8 mouse cellular contexts compared by ENCODE assay signal in the genomic region with DNA sequence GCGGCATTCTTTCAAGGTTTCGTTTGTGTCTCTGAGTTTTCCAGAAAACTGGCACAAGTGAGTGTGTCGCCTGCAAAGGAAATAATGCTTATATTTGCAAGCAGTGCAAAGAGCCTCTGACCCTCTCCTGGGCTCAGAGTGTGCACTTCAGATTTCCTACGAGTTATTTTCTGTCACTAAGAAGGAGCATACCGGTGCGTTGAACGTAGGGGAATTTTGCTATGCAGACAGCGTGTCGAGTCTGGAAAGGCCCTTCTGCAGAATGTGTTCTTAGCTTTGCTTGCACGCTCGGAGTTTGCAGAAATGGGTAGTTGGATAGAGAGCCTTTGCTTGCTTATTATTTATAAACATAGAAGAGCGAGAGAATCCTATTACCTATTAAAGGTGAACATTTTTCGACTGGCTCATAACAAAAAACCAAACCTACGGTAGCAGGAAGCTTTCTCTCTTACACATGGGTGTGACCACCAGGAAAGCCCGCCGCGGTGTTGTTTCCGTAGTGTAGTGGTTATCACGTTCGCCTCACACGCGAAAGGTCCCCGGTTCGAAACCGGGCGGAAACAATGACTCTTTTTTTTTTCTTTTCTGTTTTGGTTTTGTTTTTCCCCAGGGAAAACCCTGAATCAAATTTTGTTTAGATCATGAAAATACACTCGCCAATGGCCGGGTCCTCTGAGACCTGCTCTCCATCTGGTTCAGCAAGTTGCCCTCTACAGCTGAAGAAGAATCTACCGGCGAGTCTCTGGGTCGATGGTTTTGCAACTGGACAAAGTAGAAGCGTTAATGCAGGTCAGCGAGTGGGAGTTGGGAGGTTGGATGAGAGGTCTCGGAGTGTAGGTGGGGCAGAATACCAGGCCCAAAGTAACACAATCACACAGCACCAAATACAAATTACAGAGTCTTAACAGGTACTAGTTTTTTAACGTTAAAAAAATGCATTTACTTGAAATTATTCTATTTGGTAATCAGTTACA. TPM values are rescaled to one million over a fixed set of nuclear protein-coding genes. Genes with fewer than 3 reads are reported as not detected.
A peak's percentile ranks its signal among the peaks of the same experiment; 100 is the strongest.
DNase-seq lines count a peak whose midpoint lies in the region; ATAC-seq and TF ChIP-seq lines count a peak whose summit lies in the region.

No protein-coding gene starts in this region.

- no peak for TF ChIP-seq POLR2A in cortical plate, adult 2 months (IDR thresholded peaks at IDR 0.05; ENCODE audit: extremely low read depth, insufficient read depth, low read length)

- no peak for TF ChIP-seq CTCF in cortical plate, adult 2 months (IDR thresholded peaks at IDR 0.05; ENCODE audit: extremely low read depth, insufficient read depth, low read length)
- TF ChIP-seq CTCF in left cerebral cortex, adult 2 months (IDR thresholded peaks at IDR 0.05): no peak; the same call in 1 of the 2 replicates

- intact Hi-C loops in left cerebral cortex, adult 2 months (cut with DNase I): loop anchor here (5.0 to 10.0 kb wide), 5 partner anchors 172 to 1506 kb away; partner anchors contain the start of genes Hist1h2af and Hist1h4h

- no peaks in the 10 kb centered on the region for H3K4me1 ChIP-seq in cortical plate, adult 2 months (ENCODE audit: control insufficient read depth, insufficient read depth, low read length)

- DNase-seq in gastrocnemius, postnatal 10 days: peak; percentile 86
- DNase-seq in induced T-regulatory cell, adult 2 months (ENCODE audit: low read depth): peak; percentile 95
- DNase-seq in left cerebral cortex, adult 2 months (ENCODE audit: extremely low spot score in 1 of 2, low spot score in 2 of 2): peak; percentile 86 to 91
- DNase-seq in lung, postnatal 4 days: peak; percentile 81 to 89
- DNase-seq in right cerebral cortex, postnatal 14 days: peak; percentile 81
- peak; percentile 87 for DNase-seq in urinary bladder, postnatal 14 days (ENCODE audit: low spot score)

- H3K4me3 ChIP-seq in cortical plate, adult 2 months (ENCODE audit: insufficient read depth, low read length): peak overlapping the region; percentile 60
- H3K4me3 ChIP-seq in left cerebral cortex, adult 2 months: peak overlapping the region; percentile 58

- ATAC-seq in activated CD4-positive, CD25-positive, alpha-beta regulatory T cell, adult 4 months: peak; percentile 64

- no peak overlapping the region for H3K27ac ChIP-seq in cortical plate, adult 2 months (ENCODE audit: insufficient read depth, low read length)
- no peak overlapping the region for H3K27ac ChIP-seq in left cerebral cortex, adult 2 months

RNA-seq across cellular contexts. Expression of gene Hist1h2ah, which starts 9.0 kb away (rescaled TPM):
- polyA plus RNA-seq in activated CD4-positive, CD25-positive, alpha-beta regulatory T cell, adult 4 months (2017; shearing (Covaris generic)): 100 to 1,000 TPM in 1 of 2 experiments, not detected in 1; 174 TPM
- 0.75 TPM in 1 of 2 replicates, not detected in the other for polyA plus RNA-seq in cortical plate, adult 2 months (2012; rRNA removed)
- 100 to 1,000 TPM; 171 to 199 TPM for total RNA-seq in gastrocnemius, postnatal 10 days (2021)
- 10 to 100 TPM; 18.8 to 25.6 TPM for total RNA-seq in left cerebral cortex, adult 2 months (2021)

RNA-seq across cellular contexts. Expression of gene Hist1h2bk, which starts 9.3 kb away (rescaled TPM):
- polyA plus RNA-seq in activated CD4-positive, CD25-positive, alpha-beta regulatory T cell, adult 4 months (2017; shearing (Covaris generic)): 1 to 10 TPM; 2.6 to 4.2 TPM
- polyA plus RNA-seq in cortical plate, adult 2 months (2012; rRNA removed): 0.50 and 0.64 TPM in 2 replicates
- 100 to 1,000 TPM; 209 to 249 TPM for total RNA-seq in gastrocnemius, postnatal 10 days (2021)
- 10 to 100 TPM; 12.2 to 13.5 TPM for total RNA-seq in left cerebral cortex, adult 2 months (2021)

RNA-seq across cellular contexts. Expression of gene Hist1h4i, which starts 14.8 kb away (rescaled TPM):
- 10 to 100 TPM in 1 of 2 experiments, 1 to 10 TPM in 1; 5.9 to 14.6 TPM for polyA plus RNA-seq in activated CD4-positive, CD25-positive, alpha-beta regulatory T cell, adult 4 months (2017; shearing (Covaris generic))
- polyA plus RNA-seq in cortical plate, adult 2 months (2012; rRNA removed): 5.7 and 7.9 TPM in 2 replicates
- 10 to 100 TPM; 77.9 to 89.2 TPM for total RNA-seq in gastrocnemius, postnatal 10 days (2021)
- total RNA-seq in left cerebral cortex, adult 2 months (2021): 10 to 100 TPM; 58.2 to 75.2 TPM

RNA-seq across cellular contexts. Expression of gene Hist1h2ag, which starts 16.4 kb away (rescaled TPM):
- polyA plus RNA-seq in activated CD4-positive, CD25-positive, alpha-beta regulatory T cell, adult 4 months (2017; shearing (Covaris generic)): not detected
- polyA plus RNA-seq in cortical plate, adult 2 months (2012; rRNA removed): 0.63 and 1.1 TPM in 2 replicates
- 100 to 1,000 TPM; 133 to 135 TPM for total RNA-seq in gastrocnemius, postnatal 10 days (2021)
- total RNA-seq in left cerebral cortex, adult 2 months (2021): 1 to 10 TPM; 8.1 to 9.2 TPM

RNA-seq across cellular contexts. Expression of gene Hist1h2bj, which starts 16.7 kb away (rescaled TPM):
- 10 to 100 TPM in 1 of 2 experiments, 1 to 10 TPM in 1; 4.4 to 13.9 TPM for polyA plus RNA-seq in activated CD4-positive, CD25-positive, alpha-beta regulatory T cell, adult 4 months (2017; shearing (Covaris generic))
- polyA plus RNA-seq in cortical plate, adult 2 months (2012; rRNA removed): 0.64 and 0.69 TPM in 2 replicates
- total RNA-seq in gastrocnemius, postnatal 10 days (2021): 100 to 1,000 TPM; 117 to 122 TPM
- total RNA-seq in left cerebral cortex, adult 2 months (2021): 10 to 100 TPM in 1 of 2 experiments, 1 to 10 TPM in 1; 9.4 to 12.9 TPM

Comparison
In these comparisons a context has a peak if more than half of its experiments do, and no peak if none do; other contexts are left out.
1. RNA of gene Hist1h2ah, which starts 9.0 kb away (total RNA-seq): 171 to 199 TPM in gastrocnemius, postnatal 10 days; 18.8 to 25.6 TPM in left cerebral cortex, adult 2 months; every median in the first group is over 4 times any median in the second.
2. RNA of gene Hist1h2bk, which starts 9.3 kb away (total RNA-seq): 209 to 249 TPM in gastrocnemius, postnatal 10 days; 12.2 to 13.5 TPM in left cerebral cortex, adult 2 months; every median in the first group is over 10 times any median in the second.
3. Peak in every context shown above with its lines, with median percentiles within 50 percentile points of each other: DNase-seq.